Mouse (Mus musculus) cerebellum, adult (tissue): Measurements from ENCODE around the gene Sox12.
"Not testable (repeated sequence)": the region's sequence is repeated elsewhere in the genome, so short reads cannot be mapped to it uniquely, and the experiment has no call there.

Experiments
- ATAC-seq: cut with Nextera tagmentation; 2 replicates; pipeline ENCODE4 v1.9.2; 2017; ENCODE audit warnings: mild to moderate bottlenecking, moderate library complexity, mixed read lengths; ENCODE audit not compliant: insufficient number of reproducible peaks, low FRiP score, low TSS enrichment

Sox12 gene

DNA sequence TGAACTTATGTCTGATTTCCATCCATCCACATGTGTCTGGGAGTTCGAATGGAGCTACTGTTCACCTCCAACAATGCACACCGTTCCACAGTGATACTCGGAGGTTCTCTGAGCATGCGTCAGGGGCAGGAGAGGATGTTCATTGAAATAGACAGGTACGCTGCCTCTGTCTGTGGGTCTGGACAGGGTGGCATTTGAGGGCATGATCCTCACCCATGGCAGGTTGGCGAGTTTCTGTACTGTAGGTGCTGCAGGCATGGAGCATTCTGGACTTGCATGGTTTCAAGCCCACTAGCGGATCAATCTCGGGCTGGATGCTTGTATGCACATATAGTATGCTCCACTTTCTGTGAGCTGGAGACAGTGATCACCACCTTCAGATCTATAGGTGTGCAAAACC, 36.7 kb downstream of the Sox12 start:
- ATAC-seq, result no peak

DNA sequence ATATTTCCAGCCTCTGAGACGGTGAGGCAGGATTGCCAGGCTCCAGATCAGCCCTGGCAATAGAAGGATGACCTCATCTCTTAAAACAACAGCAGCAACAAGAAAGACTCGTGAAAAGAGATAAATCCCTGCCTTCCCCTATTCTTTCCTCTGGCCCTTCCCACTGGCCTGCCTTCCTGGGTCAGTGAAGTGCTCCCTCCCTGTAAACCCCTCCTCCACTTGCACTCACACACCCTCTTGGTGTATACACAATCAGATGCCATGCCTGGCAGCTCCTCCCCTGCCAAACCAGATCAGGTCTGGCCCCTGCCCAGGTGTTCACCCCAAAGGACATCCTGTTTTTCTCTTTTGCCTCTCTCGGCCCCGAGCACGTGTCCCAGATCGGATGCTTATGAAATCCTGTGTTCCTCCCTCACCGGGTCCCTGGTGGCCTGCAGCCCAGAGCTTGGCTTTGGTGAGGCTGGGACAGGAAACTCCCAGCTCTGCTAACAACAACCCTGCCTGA, 37.5 kb downstream of the Sox12 start:
- no peak for ATAC-seq

DNA sequence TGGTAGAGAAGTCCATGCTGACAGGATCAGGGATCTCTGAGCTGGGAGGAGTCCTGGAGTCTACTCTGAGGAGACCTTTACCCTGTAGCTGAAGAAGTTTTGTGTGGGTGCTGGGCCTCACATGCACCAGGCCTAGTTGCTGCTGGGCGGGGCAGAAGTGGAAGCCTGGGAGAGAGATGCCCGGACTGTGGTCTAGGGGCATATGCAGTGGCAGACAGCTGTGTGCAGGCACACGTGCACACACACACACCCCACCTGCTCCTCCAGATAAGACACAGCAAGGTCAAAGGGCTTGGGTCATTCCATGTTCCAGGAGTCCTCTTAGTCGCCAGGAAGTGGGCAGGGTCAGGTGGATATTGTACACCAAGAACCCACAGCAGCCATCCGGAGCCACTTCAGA, 38.2 kb downstream of the Sox12 start:
- ATAC-seq, result no peak

DNA sequence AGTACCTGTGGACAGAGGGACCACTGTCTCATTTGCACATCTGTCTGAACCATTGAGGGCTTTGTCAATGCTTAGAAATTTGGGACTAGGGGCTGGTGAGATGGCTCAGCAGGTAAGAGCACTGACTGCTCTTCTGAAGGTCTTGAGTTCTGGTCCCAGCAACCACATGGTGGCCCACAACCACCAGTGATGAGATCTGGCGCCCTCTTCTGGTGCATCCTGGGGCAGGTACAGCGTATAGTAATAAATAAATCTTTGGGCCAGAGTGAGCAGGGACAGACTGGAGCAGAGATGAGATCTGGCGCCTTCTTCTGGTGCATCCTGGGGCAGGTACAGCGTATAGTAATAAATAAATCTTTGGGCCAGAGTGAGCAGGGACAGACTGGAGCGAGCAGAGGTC, 38.9 kb downstream of the Sox12 start:
- ATAC-seq, result not testable (repeated sequence)

DNA sequence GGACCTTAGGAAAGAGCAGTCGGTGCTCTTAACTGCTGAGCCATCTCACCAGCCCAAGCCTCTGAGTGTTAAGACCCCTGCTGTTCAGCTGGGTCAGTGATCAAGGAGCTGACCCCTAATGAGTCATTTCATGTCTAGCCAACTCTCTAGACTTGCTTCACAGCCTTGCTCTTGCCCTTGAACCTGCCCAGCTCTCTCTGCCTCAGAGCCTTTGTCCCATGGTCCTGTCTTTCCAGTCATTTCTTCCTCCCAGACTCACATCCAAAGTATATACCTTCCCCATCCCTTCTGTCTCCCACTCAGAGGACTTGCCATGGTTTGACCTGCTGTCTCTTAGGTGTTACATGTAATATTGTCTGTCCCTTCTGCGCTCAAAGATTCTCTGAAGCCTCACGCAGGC, 40.6 kb downstream of the Sox12 start:
- no peak for ATAC-seq

DNA sequence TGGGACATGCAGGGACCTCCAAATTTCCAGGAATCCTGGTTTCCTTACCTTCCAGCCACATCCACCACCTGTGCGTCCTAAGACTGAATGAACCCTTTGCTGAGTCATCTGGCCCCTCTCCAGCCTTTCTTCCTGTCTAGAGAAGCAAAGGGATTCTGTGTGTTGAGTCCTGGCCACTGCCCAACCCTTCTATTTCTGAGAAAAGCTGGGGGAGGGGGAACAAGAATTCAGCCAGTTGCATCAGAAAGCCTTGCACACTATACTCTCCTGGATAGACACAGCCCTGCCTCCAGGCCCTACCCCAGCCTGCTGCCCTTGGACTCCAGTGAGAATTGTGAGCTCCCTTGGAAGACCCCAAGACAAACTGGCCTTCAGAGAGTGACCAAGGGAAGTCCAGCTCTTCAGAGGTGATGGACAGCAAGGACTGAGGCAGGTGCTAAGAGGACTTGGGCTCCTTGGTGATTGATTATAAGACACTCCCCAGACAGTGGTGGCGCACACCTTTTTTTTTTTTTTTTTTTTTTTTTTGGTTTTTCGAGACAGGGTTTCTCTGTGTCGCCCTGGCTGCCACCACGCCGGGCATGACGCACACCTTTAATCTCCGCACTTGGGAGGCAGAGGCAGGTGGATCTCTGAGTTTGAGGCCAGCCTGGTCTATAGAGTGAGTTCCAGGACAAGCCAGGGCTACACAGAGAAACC, 47.9 kb downstream of the Sox12 start:
- no peak for ATAC-seq

DNA sequence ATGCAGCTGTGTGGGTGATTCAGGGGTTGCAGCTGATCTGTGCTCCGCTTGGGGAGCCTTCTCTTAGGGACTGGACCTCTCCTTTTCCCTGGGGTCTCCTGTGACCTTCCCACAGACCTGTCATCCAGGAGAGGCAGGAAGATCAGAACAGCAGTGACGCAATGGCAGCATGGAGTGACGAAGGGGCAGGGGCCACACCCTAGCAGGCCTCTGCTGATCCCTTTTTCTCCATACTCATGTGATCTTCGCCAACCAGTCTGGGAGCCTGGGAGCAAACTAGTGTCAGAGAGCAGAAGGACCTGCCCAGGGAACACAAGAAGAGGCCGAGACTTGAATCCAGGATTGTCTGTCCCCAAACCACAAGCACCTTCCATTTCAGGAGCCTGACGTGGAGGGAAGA, 48.7 kb downstream of the Sox12 start:
- no peak for ATAC-seq

DNA sequence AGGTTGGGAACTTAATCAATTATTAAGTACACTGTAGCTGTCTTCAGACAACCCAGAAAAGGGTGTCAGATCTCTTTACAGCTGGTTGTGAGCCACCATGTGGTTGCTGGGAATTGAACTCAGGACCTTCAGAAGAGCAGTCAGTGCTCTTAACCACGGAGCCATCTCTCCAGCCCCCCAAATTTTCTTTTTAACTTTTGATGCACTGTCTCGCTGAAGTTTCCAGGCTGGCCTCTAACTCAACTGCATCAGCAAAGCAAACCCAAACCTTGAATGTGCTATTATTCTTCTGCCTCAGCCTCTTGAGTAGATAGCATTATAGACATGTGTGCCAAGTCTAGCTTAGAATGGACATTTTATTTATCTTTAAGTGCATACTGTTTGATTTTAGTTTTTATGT, 50.1 kb downstream of the Sox12 start:
- ATAC-seq, result no peak

DNA sequence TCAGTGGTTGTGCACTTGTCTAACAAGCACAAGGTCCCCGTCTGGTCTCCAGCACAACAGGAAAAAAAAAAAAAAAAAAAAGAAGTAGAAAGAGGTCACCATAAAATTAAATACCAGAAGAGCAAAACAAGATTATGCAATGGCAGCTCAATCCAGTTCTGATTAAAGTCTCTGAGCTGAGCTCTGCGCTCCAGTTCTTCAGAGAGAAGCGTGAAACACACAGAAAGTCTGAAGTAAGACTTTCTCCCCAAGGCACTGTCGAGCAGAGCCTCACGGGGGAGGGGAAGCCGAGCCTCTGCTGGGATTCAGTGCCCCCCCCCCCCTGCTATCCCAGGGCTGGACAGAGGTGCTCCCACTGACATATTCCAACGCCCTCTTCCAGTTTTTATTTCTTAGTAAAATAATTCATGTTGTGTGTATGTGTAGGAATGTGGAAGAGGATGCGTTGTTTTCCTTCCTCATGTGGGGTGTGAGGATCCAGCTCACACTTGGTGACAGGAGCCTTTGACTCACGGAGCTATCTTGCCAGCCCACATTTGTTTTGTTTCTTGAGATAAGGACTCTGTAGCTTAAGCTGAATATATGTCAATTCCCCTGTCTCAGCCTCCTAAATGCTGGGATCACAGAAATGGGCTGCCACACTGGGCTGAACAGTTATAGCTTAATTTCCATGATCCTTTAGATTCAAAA, 50.9 kb downstream of the Sox12 start:
- no peak for ATAC-seq

DNA sequence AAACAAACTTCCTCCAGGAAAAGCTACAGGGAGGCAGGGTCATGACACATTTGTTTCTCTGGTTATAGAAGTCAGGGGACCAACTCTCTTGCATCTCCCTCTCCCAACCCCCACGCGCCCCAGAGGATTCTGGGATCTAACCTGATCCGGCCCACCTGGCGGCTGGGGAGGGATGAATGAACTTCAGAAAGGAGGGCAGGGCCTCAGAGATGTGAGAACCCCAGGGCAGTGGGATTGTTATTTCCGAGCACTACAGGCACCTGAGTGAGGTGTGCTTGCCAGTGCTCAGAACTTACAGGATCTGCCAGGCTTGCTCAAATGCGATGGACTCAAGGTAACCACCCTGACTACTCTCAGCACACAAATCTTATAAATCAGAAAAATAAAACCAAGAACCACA, 52.5 kb downstream of the Sox12 start:
- ATAC-seq, result no peak

DNA sequence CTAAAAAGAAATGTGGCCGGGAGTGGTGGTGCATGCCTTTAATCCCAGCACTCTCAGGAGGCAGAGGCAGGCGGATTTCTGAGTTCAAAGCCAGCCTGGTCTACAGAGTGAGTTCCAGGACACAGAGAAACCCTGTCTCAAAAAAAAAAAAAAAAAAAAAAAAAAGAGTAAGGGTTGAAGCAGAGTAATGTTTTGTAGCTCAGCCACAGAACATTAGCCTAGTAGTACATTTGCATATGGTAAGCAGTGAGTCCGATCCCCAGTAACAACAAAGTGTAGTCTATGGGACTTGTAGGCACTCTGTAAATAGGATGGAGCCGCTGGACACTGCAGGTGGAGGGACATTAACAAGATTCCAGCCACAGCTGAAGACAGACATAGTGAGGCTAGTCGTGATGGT, 53.0 kb downstream of the Sox12 start:
- no peak for ATAC-seq

DNA sequence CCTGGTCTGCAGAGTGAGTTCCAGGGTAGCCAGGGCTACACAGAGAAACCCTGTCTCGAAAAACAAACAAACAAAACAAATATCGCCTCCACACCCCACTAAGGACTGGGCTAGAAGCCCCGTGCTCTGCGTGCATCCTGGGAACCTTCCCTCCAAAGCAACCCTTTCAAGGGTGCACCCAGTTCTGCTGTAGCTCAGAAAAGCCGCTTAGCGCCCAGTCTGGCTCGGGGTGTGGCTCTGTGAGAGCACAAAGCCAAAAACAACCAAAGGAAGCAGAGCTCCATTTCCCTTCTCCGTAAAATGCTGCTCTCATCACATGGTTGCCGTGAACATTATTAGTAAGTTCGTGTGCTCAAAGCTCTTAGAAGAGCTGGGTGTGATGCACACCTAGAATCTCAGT, 53.5 kb downstream of the Sox12 start:
- ATAC-seq, result no peak
